Mouse (Mus musculus): Measurements from ENCODE around the gene Rimbp2.

DNA sequence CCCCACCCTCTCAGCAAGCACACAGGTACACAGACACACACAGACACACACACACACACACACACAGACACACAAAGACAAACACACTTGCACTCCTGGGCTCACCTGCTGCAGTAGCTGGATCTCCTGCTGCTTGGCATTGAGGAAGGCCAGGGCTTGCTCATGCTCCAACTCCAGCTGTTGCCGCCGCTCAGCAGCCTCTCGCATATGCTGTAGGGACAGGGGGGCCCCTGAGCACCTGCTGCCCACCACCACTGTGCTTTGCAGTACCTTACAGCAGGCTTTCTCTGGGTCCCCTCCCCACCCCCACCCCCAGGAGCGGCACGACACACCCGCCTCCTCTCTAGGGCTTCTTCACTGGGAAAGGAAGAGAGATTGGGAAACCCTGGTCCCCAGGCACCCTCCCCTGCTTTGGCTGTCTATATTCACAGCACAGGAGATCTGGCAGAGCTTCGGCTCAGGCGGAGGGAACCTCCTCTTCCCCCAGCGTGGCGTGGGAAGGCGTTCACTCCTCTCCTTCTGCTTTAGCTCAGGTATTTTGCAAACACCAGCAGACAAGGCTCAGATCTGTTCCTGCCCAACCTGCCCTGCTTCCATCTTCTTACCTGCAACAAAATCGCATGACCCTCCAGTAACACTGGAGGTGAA is 133.5 kb downstream of the Rimbp2 start:
- TF ChIP-seq POLR2A (IDR thresholded peaks at IDR 0.05; ENCODE audit: low read depth, low read length): no peak
- no peak for TF ChIP-seq CTCF (IDR thresholded peaks at IDR 0.05; ENCODE audit: extremely low read depth, insufficient read depth, insufficient read length, insufficient replicate concordance)

All from spleen, adult 2 months (tissue).